Mouse (Mus musculus) spleen, adult 2 months (tissue): ENCODE data around the gene Gpam. TPM values are rescaled to one million over a fixed set of nuclear protein-coding genes. Genes with fewer than 3 reads are reported as not detected.

Source experiments
- DNase-seq, 2 experiments: peaks; one replicate each; pipeline versions ENCODE4 v3.0.0 to v3.0.0-alpha.2; 2012 to 2021; ENCODE audit warnings: low spot score in 2 of 2, low read depth in 1 of 2
- H3K27ac ChIP-seq: fragments of 200-500 bp; 2 replicates; pipeline ENCODE4 v1.5.1; 2012; ENCODE audit warnings: low read length, inconsistent platforms; ENCODE audit not compliant: insufficient read depth
- H3K27me3 ChIP-seq: fragments of 200-500 bp; 2 replicates; pipeline ENCODE4 v1.6.1; 2012; ENCODE audit warnings: mild to moderate bottlenecking, moderate library complexity, low read length, inconsistent platforms; ENCODE audit not compliant: control insufficient read depth, insufficient read depth
- H3K36me3 ChIP-seq: fragments of 200-500 bp; 2 replicates; pipeline ENCODE4 v1.6.1; 2012; ENCODE audit warnings: mild to moderate bottlenecking, low read length, inconsistent platforms; ENCODE audit not compliant: control insufficient read depth, insufficient read depth
- H3K4me1 ChIP-seq: fragments of 200-500 bp; 2 replicates; pipeline ENCODE4 v1.6.1; 2011; ENCODE audit warnings: inconsistent platforms; ENCODE audit not compliant: control insufficient read depth, insufficient read depth, insufficient read length
- H3K4me3 ChIP-seq: fragments of 200-500 bp; 2 replicates; pipeline ENCODE4 v1.5.1; 2011; ENCODE audit warnings: mild to moderate bottlenecking, inconsistent platforms; ENCODE audit not compliant: insufficient read depth, insufficient read length; ENCODE audit errors: extremely low read depth
- CTCF ChIP-seq: fragments of 200-500 bp; IDR thresholded peaks from 2 replicates; pipeline ENCODE4 v1.5.1; 2011; ENCODE audit warnings: mild to moderate bottlenecking, inconsistent platforms; ENCODE audit not compliant: insufficient read depth, insufficient read length, insufficient replicate concordance; ENCODE audit errors: extremely low read depth
- POLR2A ChIP-seq: fragments of 200-500 bp; IDR thresholded peaks from 2 replicates; pipeline ENCODE4 v1.6.1; 2011; ENCODE audit warnings: low read depth, low read length, inconsistent platforms
- WGBS: fragments of 180-500 bp; shearing (Covaris S2); methylation state at CpG from one replicate; pipeline ENCODE4 v1.1.7; 2018; 5-methylcytosine and 5-hydroxymethylcytosine counted together
- polyA plus RNA-seq: library from polyadenylated mRNA; depleted of rRNA; stranded (reverse); fragments of >200 nt; gene quantifications from 2 replicates; pipeline ENCODE4 v1.2.3, GENCODE M21; 2012

The Gpam gene
- polyA plus RNA-seq, 1 experiment, result 6.2 TPM

DNA sequence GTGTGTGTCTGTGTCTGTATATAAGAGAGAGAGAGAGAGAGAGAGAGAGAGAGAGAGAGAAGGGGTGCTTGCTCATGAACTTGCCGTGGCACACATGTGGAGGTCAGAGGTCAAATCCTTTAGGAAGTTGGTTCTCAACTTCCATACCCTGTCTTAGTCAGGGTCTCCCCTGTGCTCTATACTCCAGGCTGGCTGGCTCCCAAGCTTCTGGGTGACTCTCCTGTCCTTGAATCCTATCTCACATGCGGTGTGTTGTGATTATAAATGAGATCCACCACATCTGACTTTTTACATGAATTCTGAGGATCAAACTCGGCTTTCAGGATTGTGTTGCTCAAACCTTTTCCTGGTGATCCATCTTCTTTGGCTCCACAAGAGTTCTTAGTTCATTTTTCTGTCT lies 5.4 kb upstream of the Gpam start:
- Histone ChIP-seq H3K4me3 (no peak overlapping the region), H3K4me1 (peaks cover 2% of the 10 kb centered on the region; the same call in 1 of the 2 replicates), H3K27me3 (no peaks in the 10 kb centered on the region), H3K36me3 (no peaks in the 10 kb centered on the region), H3K27ac (no peak overlapping the region)
- no peak for DNase-seq
- TF ChIP-seq CTCF (no peak), POLR2A (no peak)
- WGBS, result 87% methylated on average over 3 of the region's 3 CpGs

DNA sequence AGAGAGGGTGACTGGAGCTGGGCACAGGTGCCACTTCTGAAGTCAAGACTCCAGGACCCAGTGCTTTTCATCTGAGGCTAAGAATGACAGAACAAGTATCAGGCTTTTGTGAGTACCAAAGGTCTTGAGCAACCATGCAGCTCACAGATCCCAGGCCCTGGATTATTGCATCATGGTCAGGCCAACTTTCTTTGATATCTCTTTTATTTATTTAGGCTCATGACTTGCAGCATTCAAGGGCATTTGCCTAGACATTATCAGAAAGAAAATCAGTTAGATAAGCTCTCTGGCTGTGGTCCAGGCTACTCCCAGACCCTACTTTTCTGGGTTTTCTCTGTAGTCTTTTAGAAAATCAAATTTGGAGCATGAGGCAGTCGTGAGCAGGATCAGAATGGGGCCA lies 4.7 kb upstream of the Gpam start:
- Histone ChIP-seq H3K4me1 (peaks cover 2% of the 10 kb centered on the region; the same call in 1 of the 2 replicates), H3K36me3 (no peaks in the 10 kb centered on the region), H3K4me3 (no peak overlapping the region), H3K27me3 (no peaks in the 10 kb centered on the region), H3K27ac (no peak overlapping the region)
- no peak for DNase-seq
- no peak for TF ChIP-seq CTCF
- no peak for TF ChIP-seq POLR2A
- WGBS, result 47% methylated on average over 1 of the region's 1 CpGs

DNA sequence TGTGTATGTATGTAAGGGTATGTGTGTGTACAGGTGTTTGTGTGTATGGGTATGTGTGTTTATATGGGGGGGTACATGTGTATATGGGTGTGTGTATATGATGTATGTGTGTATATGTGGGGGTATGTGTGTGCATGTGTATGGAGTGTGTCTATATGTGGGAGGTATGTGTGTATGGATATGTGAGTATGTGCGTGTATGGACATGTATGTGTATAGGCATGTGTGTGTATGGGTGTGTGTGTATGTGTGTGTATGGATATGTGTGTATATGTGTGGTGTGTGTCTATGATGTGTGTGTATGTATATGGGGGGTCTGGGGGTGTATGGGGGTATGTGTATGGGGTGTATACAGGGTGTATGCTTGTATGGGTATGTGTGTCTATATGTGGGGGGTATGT lies 1.4 kb upstream of the Gpam start:
- WGBS, result 97% methylated on average over 1 of the region's 1 CpGs
- H3K36me3 ChIP-seq, result no peaks in the 10 kb centered on the region
- TF ChIP-seq CTCF (no peak), POLR2A (no peak)

DNA sequence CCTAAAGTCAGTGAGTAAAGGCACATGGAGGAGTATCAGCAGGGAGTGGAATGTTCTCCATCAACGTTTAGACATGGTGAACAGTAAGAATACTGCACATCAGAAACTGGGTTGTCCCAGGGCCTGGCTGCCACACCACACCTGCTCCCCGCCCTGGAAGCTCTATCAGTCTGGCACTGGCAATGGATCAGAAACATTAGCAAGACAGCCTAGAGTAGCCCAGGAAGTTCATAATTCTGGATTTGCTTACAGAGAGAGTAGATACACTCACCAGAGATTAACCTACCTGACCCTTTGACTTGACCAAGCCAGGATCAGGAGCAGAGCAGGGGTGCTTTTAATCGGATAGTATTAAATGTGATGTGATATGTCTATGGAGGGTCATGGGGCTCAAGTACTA lies 1.6 kb downstream of the Gpam start:
- no peak for DNase-seq
- Histone ChIP-seq H3K27ac (no peak overlapping the region), H3K27me3 (no peaks in the 10 kb centered on the region), H3K4me3 (no peak overlapping the region), H3K36me3 (no peaks in the 10 kb centered on the region), H3K4me1 (peaks cover 3% of the 10 kb centered on the region; the same call in 1 of the 2 replicates)
- 86% methylated on average over 3 of the region's 3 CpGs for WGBS
- TF ChIP-seq CTCF, result no peak
- TF ChIP-seq POLR2A, result no peak

More for the DNA sequence above, 1.4 kb upstream of the Gpam start:
- Histone ChIP-seq H3K27ac (no peak overlapping the region), H3K4me1 (no peaks in the 10 kb centered on the region; the same call in 1 of the 2 replicates), H3K27me3 (no peaks in the 10 kb centered on the region), H3K4me3 (no peak overlapping the region)
- no peak for DNase-seq

GRCm38 (mm10) chr19:55123001-55123536 lies 4.0 kb downstream of the Gpam start:
- H3K4me3 ChIP-seq, result no peak overlapping the region
- H3K27me3 ChIP-seq, result no peaks in the 10 kb centered on the region
- no peak for DNase-seq
- H3K27ac ChIP-seq, result no peak overlapping the region
- TF ChIP-seq CTCF (no peak), POLR2A (no peak)
- H3K36me3 ChIP-seq, result no peaks in the 10 kb centered on the region
- WGBS, result 83% methylated on average over 11 of the region's 11 CpGs
- H3K4me1 ChIP-seq, result peaks cover 3% of the 10 kb centered on the region; the same call in 1 of the 2 replicates

- no peak for DNase-seq
- H3K4me1 ChIP-seq, result peaks cover 3% of the 10 kb centered on the region; the same call in 1 of the 2 replicates
- no peak overlapping the region for H3K27ac ChIP-seq
- TF ChIP-seq CTCF, result no peak
- TF ChIP-seq POLR2A, result no peak
- no peaks in the 10 kb centered on the region for H3K36me3 ChIP-seq
- WGBS, result 78% methylated on average over 4 of the region's 4 CpGs
- no peak overlapping the region for H3K4me3 ChIP-seq
- H3K27me3 ChIP-seq, result no peaks in the 10 kb centered on the region
Measured at GRCm38 (mm10) chr19:55122351-55122980, 4.6 kb downstream of the Gpam start.

- TF ChIP-seq POLR2A, result no peak
- TF ChIP-seq CTCF, result no peak
- 89% methylated on average over 6 of the region's 6 CpGs for WGBS
Measured at GRCm38 (mm10) chr19:55121836-55122235, 5.2 kb downstream of the Gpam start.

More at GRCm38 (mm10) chr19:55121836-55122235, 5.2 kb downstream of the Gpam start:
- Histone ChIP-seq H3K4me1 (peaks cover 3% of the 10 kb centered on the region; the same call in 1 of the 2 replicates), H3K4me3 (no peak overlapping the region), H3K36me3 (no peaks in the 10 kb centered on the region), H3K27ac (no peak overlapping the region), H3K27me3 (no peaks in the 10 kb centered on the region)
- no peak for DNase-seq
